ENCODE assay signal across 12 mouse cellular contexts in genomic region chr4:149798684-149799309, GRCm38 (mm10). TPM values are rescaled to one million over a fixed set of nuclear protein-coding genes. Genes with fewer than 3 reads are reported as not detected.
DNase-seq lines count a peak whose midpoint lies in the region; ATAC-seq and TF ChIP-seq lines count a peak whose summit lies in the region.
"Had no signal": no experiment of that assay in that cellular context is flagged by ENCODE, and none has a peak within 500 bp of the region (broad histone marks: within the 10 kb centered on the region; RNA-seq: fewer than 3 reads in every experiment).

No protein-coding gene starts in this region.

- no peaks in the 10 kb centered on the region for H3K36me3 ChIP-seq in lung, embryonic 15.5 days
- H3K36me3 ChIP-seq in liver, embryonic 13.5 days = no peaks in the 10 kb centered on the region
- no peaks in the 10 kb centered on the region for H3K36me3 ChIP-seq in stomach, postnatal 0 days (ENCODE audit: control insufficient read depth, insufficient read depth, low read length)
- H3K36me3 ChIP-seq: embryonic facial prominence, embryonic 15.5 days had no signal

- ATAC-seq in lung, embryonic 15.5 days (ENCODE audit: borderline replicate concordance, extremely low read depth, low FRiP score, low TSS enrichment) = peak; percentile 74
- ATAC-seq in liver, embryonic 13.5 days (ENCODE audit: low read depth) = peak; percentile 49
- 0 out of 2 replicates have a peak, but pooled peaks have one; percentile 22 for ATAC-seq in stomach, postnatal 0 days (ENCODE audit: low FRiP score, low TSS enrichment)
- ATAC-seq: midbrain, embryonic 16.5 days had no signal

- TF ChIP-seq EP300 in stomach, postnatal 0 days (optimal IDR thresholded peaks at IDR 0.05) = no peak

- no peak overlapping the region for H3K9ac ChIP-seq in lung, embryonic 15.5 days
- H3K9ac ChIP-seq in liver, embryonic 13.5 days = no peak overlapping the region
- no peak overlapping the region for H3K9ac ChIP-seq in stomach, postnatal 0 days (ENCODE audit: low read length)
- H3K9ac ChIP-seq: embryonic facial prominence, embryonic 15.5 days had no signal

- no peaks in the 10 kb centered on the region for H3K9me3 ChIP-seq in lung, embryonic 15.5 days
- H3K9me3 ChIP-seq in liver, embryonic 13.5 days (replicated peaks) = no peaks in the 10 kb centered on the region
- no peaks in the 10 kb centered on the region for H3K9me3 ChIP-seq in stomach, postnatal 0 days (ENCODE audit: control insufficient read depth, low read length)
- H3K9me3 ChIP-seq: embryonic facial prominence, embryonic 15.5 days had no signal

- TF ChIP-seq CTCF in lung, adult 2 months (IDR thresholded peaks at IDR 0.05; ENCODE audit: insufficient read depth, low read length) = no peak
- TF ChIP-seq CTCF in stomach, postnatal 0 days (IDR thresholded peaks at IDR 0.05; ENCODE audit: low read depth) = no peak

- H3K4me3 ChIP-seq in lung, embryonic 15.5 days = no peak overlapping the region
- no peak overlapping the region for H3K4me3 ChIP-seq in lung, adult 2 months (replicated peaks; ENCODE audit: extremely low read depth, low read depth, low read length)
- no peak overlapping the region for H3K4me3 ChIP-seq in liver, embryonic 13.5 days (replicated peaks)
- H3K4me3 ChIP-seq in stomach, postnatal 0 days (ENCODE audit: low read depth, low read length) = no peak overlapping the region
- H3K4me3 ChIP-seq: embryonic facial prominence, embryonic 15.5 days had no signal

- H3K27me3 ChIP-seq in lung, embryonic 15.5 days = no peaks in the 10 kb centered on the region
- H3K27me3 ChIP-seq in liver, embryonic 13.5 days = no peaks in the 10 kb centered on the region
- H3K27me3 ChIP-seq in stomach, postnatal 0 days (ENCODE audit: control insufficient read depth, insufficient read depth, low read length) = no peaks in the 10 kb centered on the region
- H3K27me3 ChIP-seq: embryonic facial prominence, embryonic 15.5 days had no signal

- WGBS in lung, embryonic 15.5 days = 21% methylated on average over 7 of the region's 7 CpGs
- 33% methylated on average over 7 of the region's 7 CpGs for WGBS in lung, adult 2 months
- 45% methylated on average over 7 of the region's 7 CpGs for WGBS in liver, embryonic 13.5 days (ENCODE audit: insufficient replicate concordance)
- WGBS in stomach, postnatal 0 days = 24% methylated on average over 7 of the region's 7 CpGs

- 0 out of 2 replicates have a peak overlapping the region, but pooled peaks have one; percentile 16 for H3K27ac ChIP-seq in lung, embryonic 15.5 days
- H3K27ac ChIP-seq in liver, embryonic 13.5 days = peak overlapping the region; percentile 66
- no peak overlapping the region for H3K27ac ChIP-seq in stomach, postnatal 0 days (replicated peaks)
- H3K27ac ChIP-seq: embryonic facial prominence, embryonic 15.5 days had no signal

- no peak overlapping the region for H3K4me2 ChIP-seq in lung, embryonic 15.5 days
- no peak overlapping the region for H3K4me2 ChIP-seq in liver, embryonic 13.5 days
- H3K4me2 ChIP-seq in stomach, postnatal 0 days (replicated peaks; ENCODE audit: low read depth) = no peak overlapping the region
- H3K4me2 ChIP-seq: embryonic facial prominence, embryonic 15.5 days; heart, embryonic 11.5 days had no signal

- no peak for TF ChIP-seq POLR2A in lung, adult 2 months (IDR thresholded peaks at IDR 0.05; ENCODE audit: borderline replicate concordance, extremely low read depth, low read depth, low read length)

- peak; percentile 21 for DNase-seq in adrenal gland, postnatal 14 days
- no peak for DNase-seq in adrenal gland, adult 18-20 months (ENCODE audit: low spot score in 2 of 2)
- no peak for DNase-seq in lung, adult 2 months
- no peak for DNase-seq in liver, embryonic 13.5 days
- no peak for DNase-seq in stomach, postnatal 0 days (ENCODE audit: low spot score)
- no peak for DNase-seq in thymus, adult 18-20 months
- no peak for DNase-seq in layer of hippocampus, adult 11-12 months (ENCODE audit: low spot score)
- DNase-seq: layer of hippocampus, postnatal 36 days had no signal

- peaks cover 18% of the 10 kb centered on the region for H3K4me1 ChIP-seq in lung, embryonic 15.5 days
- H3K4me1 ChIP-seq in lung, adult 2 months (ENCODE audit: control insufficient read depth, insufficient read depth, low read length) = peaks cover 11% of the 10 kb centered on the region
- peaks cover 29% of the 10 kb centered on the region for H3K4me1 ChIP-seq in liver, embryonic 13.5 days (replicated peaks)
- H3K4me1 ChIP-seq in stomach, postnatal 0 days (replicated peaks; ENCODE audit: control insufficient read depth, insufficient read depth) = no peaks in the 10 kb centered on the region

RNA-seq across cellular contexts. Expression of gene Slc25a33, which starts 24.7 kb away (rescaled TPM):
- total RNA-seq in adrenal gland, postnatal 14 days (2021) = 30.6 and 36.6 TPM in 2 replicates
- 10 to 100 TPM; 16.3 to 24.3 TPM for total RNA-seq in adrenal gland, adult 18-20 months (2021)
- polyA plus RNA-seq in lung, embryonic 15.5 days (2015; fragmentation: Nextera tagmentation; extraction: Ambion mirVana) = 8.5 and 8.7 TPM in 2 replicates
- polyA plus RNA-seq in lung, adult 2 months (2012; rRNA removed) = 9.5 and 12.7 TPM in 2 replicates
- 13.4 and 14.1 TPM in 2 replicates for polyA plus RNA-seq in liver, embryonic 13.5 days (2015; fragmentation: Nextera tagmentation; extraction: Ambion mirVana)
- 21.7 and 22.4 TPM in 2 replicates for polyA plus RNA-seq in stomach, postnatal 0 days (2015; fragmentation: Nextera tagmentation; extraction: Ambion mirVana)

Comparison
In these comparisons a context has a peak if more than half of its experiments do, and no peak if none do; other contexts are left out.
1. ATAC-seq: peak in every context shown above with its lines; median percentile 74 in lung, embryonic 15.5 days; 49 in liver, embryonic 13.5 days; 22 in stomach, postnatal 0 days.